Mouse (Mus musculus) gonadal fat pad, adult 2 months (tissue): Measurements from ENCODE around the gene Vmn1r49. TPM values are rescaled to one million over a fixed set of nuclear protein-coding genes. Genes with fewer than 3 reads are reported as not detected.
"Not testable (repeated sequence)": the region's sequence is repeated elsewhere in the genome, so short reads cannot be mapped to it uniquely, and the experiment has no call there.

ENCODE experiments used
- DNase-seq: peaks from one replicate; pipeline ENCODE4 v3.0.0-alpha.2; 2012; ENCODE audit warnings: low read depth
- polyA plus RNA-seq: library from polyadenylated mRNA; depleted of rRNA; stranded (reverse); fragments of >200 nt; gene quantifications from 2 replicates; pipeline ENCODE4 v1.2.3, GENCODE M21; 2012; rRNA removed

Vmn1r49 gene
- not detected in 2 replicates for polyA plus RNA-seq

DNA sequence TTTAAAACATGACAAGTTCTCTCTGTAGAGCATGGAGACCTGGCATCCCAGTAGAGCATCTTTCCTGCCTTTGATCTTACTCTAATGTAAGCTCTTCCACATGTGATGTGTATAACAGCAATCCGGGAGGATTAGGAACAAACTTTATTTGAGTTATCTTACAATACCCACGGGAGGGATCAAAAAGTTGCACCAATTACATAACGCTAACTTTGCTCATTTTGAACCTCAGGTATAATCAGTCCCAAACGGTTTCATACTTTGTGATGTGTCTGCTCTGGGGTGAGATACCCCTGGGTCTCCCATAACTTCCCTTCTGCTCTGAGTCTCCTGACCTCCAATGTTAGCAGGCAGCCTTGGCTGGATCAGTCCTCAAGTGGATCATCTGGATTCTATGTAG, at the start of gene Vmn1r49:
Vmn1r49 (minus strand) TSS at position 101 of the 400 bp plus-strand sequence.
- no peak for DNase-seq

DNA sequence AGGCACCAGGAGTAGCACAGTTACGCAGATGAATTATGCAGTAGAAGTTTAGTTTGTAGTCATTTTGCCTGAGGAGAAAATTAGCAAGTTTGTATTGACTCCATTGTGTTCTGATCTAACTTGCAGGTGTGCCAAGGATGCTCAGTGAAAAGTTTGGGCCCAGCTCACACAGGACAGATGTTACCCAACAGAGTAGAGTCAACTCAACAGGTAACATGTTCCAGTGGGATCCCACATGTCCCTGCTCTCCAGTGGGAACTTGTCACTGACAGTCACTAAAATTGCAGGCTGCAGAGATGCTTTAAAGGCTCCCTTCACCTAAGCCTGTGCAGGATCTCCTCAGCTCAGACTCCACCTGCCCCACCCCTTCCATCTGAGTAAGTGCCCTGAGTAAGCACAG, 44.0 kb upstream of the Vmn1r49 start, which contains the start of gene Vmn1r51:
Vmn1r51 (plus strand) TSS at position 301 of the 400 bp plus-strand sequence.
- not testable (repeated sequence) for DNase-seq

DNA sequence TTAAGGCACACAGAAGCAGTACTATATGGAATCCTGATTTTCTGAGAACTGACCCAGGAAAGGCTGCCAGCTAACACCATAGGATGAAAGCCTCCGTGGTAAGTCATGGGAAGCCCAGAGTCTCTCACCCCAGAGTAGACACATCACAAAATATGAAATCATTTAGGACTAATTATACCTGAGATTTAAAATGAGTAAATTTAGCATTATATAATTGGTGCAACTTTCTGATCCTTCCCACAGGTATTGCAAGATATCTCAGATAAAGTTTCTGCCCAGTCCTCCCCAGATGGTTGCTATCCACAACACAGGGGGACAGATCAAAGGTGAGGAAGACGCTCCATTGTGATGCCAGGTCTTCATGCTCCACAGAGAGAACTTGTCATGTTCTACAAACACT, 22.8 kb upstream of the Vmn1r49 start, which contains the start of gene Vmn1r50:
Vmn1r50 (plus strand) TSS at position 301 of the 400 bp plus-strand sequence.
- no peak for DNase-seq

DNA sequence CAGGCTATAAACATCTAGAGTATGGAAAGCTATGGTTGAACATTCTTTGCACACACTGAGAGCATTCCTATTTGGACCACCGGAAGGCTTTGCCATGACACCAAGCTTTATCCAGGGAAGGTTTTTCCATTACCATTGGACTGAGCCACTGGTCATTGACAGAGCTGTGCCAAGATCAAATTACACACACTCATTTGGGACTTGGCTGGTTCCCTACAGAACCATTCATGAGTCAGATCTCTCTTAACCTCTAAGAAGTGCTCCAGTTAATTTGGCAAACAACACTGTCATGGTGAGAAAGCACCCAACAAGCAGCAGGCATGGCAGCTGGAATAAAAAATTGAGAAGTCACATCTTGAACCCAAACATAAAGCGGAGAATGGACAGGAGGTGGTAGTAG, 22.3 kb upstream of the Vmn1r49 start:
- DNase-seq, result no peak

DNA sequence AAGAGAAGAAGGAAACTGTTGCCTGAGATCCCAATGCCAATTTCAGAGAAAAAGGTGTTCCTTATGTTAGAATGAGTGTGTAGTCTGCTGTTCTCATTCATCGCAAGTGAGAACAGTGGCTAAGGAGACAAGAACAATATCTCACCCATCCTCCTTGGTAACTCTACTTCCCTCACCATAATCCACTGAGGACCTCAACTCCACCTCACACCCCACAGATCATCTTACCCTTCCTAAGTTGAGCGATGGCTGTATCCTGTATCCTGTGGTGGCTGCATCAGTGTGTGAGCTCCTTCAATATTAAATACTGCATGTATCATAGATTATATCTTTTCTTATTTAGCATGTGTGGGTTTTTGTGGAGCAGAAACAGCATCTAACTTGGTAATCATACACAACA, 41.6 kb downstream of the Vmn1r49 start, which contains the start of gene Vmn1r48:
Vmn1r48 (minus strand) TSS at position 101 of the 400 bp plus-strand sequence.
- not testable (repeated sequence) for DNase-seq

Other genes starting within 250 kb of the Vmn1r49 start
- 0.05 TPM in 1 of 2 replicates, not detected in the other for gene Vmn1r42, start 202.1 kb downstream of the Vmn1r49 start, polyA plus RNA-seq
- gene Vmn1r43, start 202.1 kb downstream of the Vmn1r49 start, polyA plus RNA-seq, result 0.08 and 0.14 TPM in 2 replicates
- not detected in 2 replicates for gene Vmn1r44, start 194.8 kb downstream of the Vmn1r49 start, polyA plus RNA-seq
- gene Vmn1r45, start 137.9 kb downstream of the Vmn1r49 start, polyA plus RNA-seq, result not detected in 2 replicates
- gene Vmn1r46, start 109.2 kb downstream of the Vmn1r49 start, polyA plus RNA-seq, result not detected in 2 replicates
- not detected in 2 replicates for gene Vmn1r47, start 62.4 kb downstream of the Vmn1r49 start, polyA plus RNA-seq
- gene Vmn1r48, start 41.7 kb downstream of the Vmn1r49 start, polyA plus RNA-seq, result not detected in 2 replicates
- gene Vmn1r50, start 22.9 kb upstream of the Vmn1r49 start, polyA plus RNA-seq, result not detected in 2 replicates
- gene Vmn1r51, start 44.1 kb upstream of the Vmn1r49 start, polyA plus RNA-seq, result not detected in 2 replicates
- not detected in 2 replicates for gene Vmn1r52, start 96.3 kb upstream of the Vmn1r49 start, polyA plus RNA-seq
- gene V1ra8, start 124.3 kb upstream of the Vmn1r49 start, polyA plus RNA-seq, result not detected in 2 replicates
- gene Vmn1r53, start 145.9 kb upstream of the Vmn1r49 start, polyA plus RNA-seq, result 0.14 TPM in 1 of 2 replicates, not detected in the other
- gene Vmn1r54, start 167.8 kb upstream of the Vmn1r49 start, polyA plus RNA-seq, result not detected in 2 replicates
- gene BC048671, start 222.7 kb upstream of the Vmn1r49 start, polyA plus RNA-seq, result 0.92 and 1.3 TPM in 2 replicates
- gene Chst13, start 246.7 kb upstream of the Vmn1r49 start, polyA plus RNA-seq, result 0.37 and 0.69 TPM in 2 replicates